Mouse (Mus musculus) hindbrain, embryonic 16.5 days (tissue): Measurements from ENCODE around the gene Tesc. TPM values are rescaled to one million over a fixed set of nuclear protein-coding genes. Genes with fewer than 3 reads are reported as not detected.
A peak's percentile ranks its signal among the peaks of the same experiment; 100 is the strongest.

Experiments
- ATAC-seq: fragments of 200-750 bp; cut with Nextera tagmentation; 2 replicates; pipeline ENCODE4 v1.8.0; 2017; ENCODE audit warnings: moderate TSS enrichment, moderate library complexity
- H3K27ac ChIP-seq: fragments of 300-500 bp; sonication (generic); 2 replicates; pipeline ENCODE4 v1.5.1; 2014; ENCODE audit warnings: low read depth, mild to moderate bottlenecking, control low read depth, low read length, moderate library complexity
- H3K27me3 ChIP-seq: fragments of 300-500 bp; sonication (generic); replicated peaks from 2 replicates; pipeline ENCODE4 v1.6.1; 2014; ENCODE audit warnings: low read length; ENCODE audit not compliant: control insufficient read depth, insufficient read depth
- H3K36me3 ChIP-seq: fragments of 300-500 bp; sonication (generic); 2 replicates; pipeline ENCODE4 v1.6.1; 2014; ENCODE audit warnings: mild to moderate bottlenecking, low read length, moderate library complexity, mixed read lengths; ENCODE audit not compliant: control insufficient read depth, insufficient read depth
- H3K4me1 ChIP-seq: fragments of 300-500 bp; sonication (generic); 2 replicates; pipeline ENCODE4 v1.6.1; 2014; ENCODE audit warnings: low read depth, low read length; ENCODE audit not compliant: control insufficient read depth, insufficient read depth
- H3K4me2 ChIP-seq: fragments of 300-500 bp; sonication (generic); 2 replicates; pipeline ENCODE4 v1.6.1; 2014; ENCODE audit warnings: mild to moderate bottlenecking, low read length, control low read depth, moderate library complexity
- H3K4me3 ChIP-seq: fragments of 300-500 bp; sonication (generic); 2 replicates; pipeline ENCODE4 v1.5.1; 2014; ENCODE audit warnings: mild to moderate bottlenecking, low read length, control low read depth, moderate library complexity
- H3K9ac ChIP-seq: fragments of 300-500 bp; sonication (generic); 2 replicates; pipeline ENCODE4 v1.6.1; 2014; ENCODE audit warnings: low read depth, mild to moderate bottlenecking, control low read depth, low read length, moderate library complexity
- H3K9me3 ChIP-seq: fragments of 300-500 bp; sonication (generic); 2 replicates; pipeline ENCODE4 v1.6.1; 2014; ENCODE audit warnings: mild to moderate bottlenecking, low read length, moderate library complexity; ENCODE audit not compliant: control insufficient read depth
- WGBS: fragments of 180-500 bp; shearing (Covaris S2); extraction: QIAGEN DNeasy Blood & Tissue Kit; methylation state at CpG from one replicate; pipeline ENCODE4 v1.1.7; 2014; 5-methylcytosine and 5-hydroxymethylcytosine counted together
- polyA plus RNA-seq: library from polyadenylated mRNA; unstranded; fragments of >200 nt; fragmentation: Nextera tagmentation; extraction: Ambion mirVana; gene quantifications from 2 replicates; pipeline ENCODE4 v1.2.1, GENCODE M21; 2015

Tesc gene
- polyA plus RNA-seq, 1 experiment from 2014 or later, result 5.4 TPM

- H3K9ac ChIP-seq, result no peak overlapping the region
- no peak overlapping the region for H3K27ac ChIP-seq
- H3K4me3 ChIP-seq, result no peak overlapping the region
- H3K4me1 ChIP-seq, result no peaks in the 10 kb centered on the region
- no peak overlapping the region for H3K4me2 ChIP-seq
- no peaks in the 10 kb centered on the region for H3K9me3 ChIP-seq
- WGBS, result 97% methylated on average over 9 of the region's 9 CpGs
- no peaks in the 10 kb centered on the region for H3K27me3 ChIP-seq
- H3K36me3 ChIP-seq, result no peaks in the 10 kb centered on the region
- ATAC-seq, result no peak
These were observed 17.8 kb downstream of the Tesc start for GRCm38 (mm10) chr5:118045385-118045784.

DNA sequence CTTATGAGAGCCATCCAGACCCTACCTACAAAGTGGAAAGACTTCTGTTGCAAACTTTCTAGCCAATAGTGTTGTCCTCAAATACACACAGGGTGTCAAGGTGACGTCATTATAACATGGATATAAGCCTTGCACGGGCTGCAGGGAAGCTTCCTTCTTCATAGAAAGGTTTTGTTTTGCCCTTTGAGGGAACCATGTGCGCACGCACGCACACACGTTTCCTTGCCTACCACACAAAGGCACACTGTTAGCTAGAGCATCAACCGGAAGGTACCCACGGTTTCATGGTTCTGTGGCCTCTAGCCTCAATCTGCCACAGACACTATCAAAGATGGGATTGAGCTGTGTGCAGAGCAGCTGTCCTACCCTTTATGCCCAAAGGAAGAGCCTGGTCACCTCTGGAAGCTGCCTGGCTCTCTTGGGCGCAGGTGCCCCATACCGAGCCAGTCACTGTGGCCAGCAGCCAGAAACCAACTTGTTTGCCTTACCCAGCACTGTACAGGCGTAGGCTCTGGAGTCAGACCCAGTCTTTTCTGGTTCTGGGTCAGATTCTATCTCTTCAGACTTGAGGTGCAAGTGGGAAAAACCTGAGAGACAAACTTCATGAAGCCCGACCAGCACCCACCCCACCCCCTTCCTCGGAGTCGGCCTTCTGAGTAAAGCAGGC is 19.7 kb downstream of the Tesc start:
- Histone ChIP-seq H3K4me1 (no peaks in the 10 kb centered on the region), H3K9ac (no peak overlapping the region), H3K27ac (no peak overlapping the region), H3K9me3 (no peaks in the 10 kb centered on the region), H3K4me3 (no peak overlapping the region), H3K36me3 (no peaks in the 10 kb centered on the region), H3K4me2 (no peak overlapping the region), H3K27me3 (no peaks in the 10 kb centered on the region)
- WGBS, result 86% methylated on average over 14 of the region's 14 CpGs
- ATAC-seq, result no peak

- ATAC-seq, result no peak
- no peak overlapping the region for H3K9ac ChIP-seq
- no peaks in the 10 kb centered on the region for H3K36me3 ChIP-seq
- H3K9me3 ChIP-seq, result no peaks in the 10 kb centered on the region
- H3K27me3 ChIP-seq, result no peaks in the 10 kb centered on the region
- WGBS, result 91% methylated on average over 4 of the region's 4 CpGs
- H3K27ac ChIP-seq, result no peak overlapping the region
- H3K4me2 ChIP-seq, result no peak overlapping the region
- H3K4me1 ChIP-seq, result no peaks in the 10 kb centered on the region
- no peak overlapping the region for H3K4me3 ChIP-seq
These were observed 20.9 kb downstream of the Tesc start for GRCm38 (mm10) chr5:118048412-118048811.

GRCm38 (mm10) chr5:118048928-118049327 is 21.4 kb downstream of the Tesc start:
- 81% methylated on average over 5 of the region's 5 CpGs for WGBS
- H3K4me3 ChIP-seq, result no peak overlapping the region

GRCm38 (mm10) chr5:118050743-118051142 is 23.2 kb downstream of the Tesc start:
- 77% methylated on average over 4 of the region's 4 CpGs for WGBS
- ATAC-seq, result no peak
- no peaks in the 10 kb centered on the region for H3K36me3 ChIP-seq
- no peak overlapping the region for H3K27ac ChIP-seq
- no peaks in the 10 kb centered on the region for H3K27me3 ChIP-seq
- no peaks in the 10 kb centered on the region for H3K4me1 ChIP-seq
- H3K9me3 ChIP-seq, result no peaks in the 10 kb centered on the region
- no peak overlapping the region for H3K4me3 ChIP-seq
- H3K4me2 ChIP-seq, result no peak overlapping the region
- no peak overlapping the region for H3K9ac ChIP-seq

More at GRCm38 (mm10) chr5:118048928-118049327, 21.4 kb downstream of the Tesc start:
- ATAC-seq, result no peak
- Histone ChIP-seq H3K27me3 (no peaks in the 10 kb centered on the region), H3K4me1 (no peaks in the 10 kb centered on the region), H3K36me3 (no peaks in the 10 kb centered on the region), H3K27ac (no peak overlapping the region), H3K4me2 (no peak overlapping the region), H3K9ac (no peak overlapping the region), H3K9me3 (no peaks in the 10 kb centered on the region)

- H3K36me3 ChIP-seq, result no peaks in the 10 kb centered on the region
- no peak overlapping the region for H3K4me2 ChIP-seq
- H3K9me3 ChIP-seq, result no peaks in the 10 kb centered on the region
- no peaks in the 10 kb centered on the region for H3K27me3 ChIP-seq
- 83% methylated on average over 8 of the region's 8 CpGs for WGBS
- no peak overlapping the region for H3K9ac ChIP-seq
- no peaks in the 10 kb centered on the region; the same call in 1 of the 2 replicates for H3K4me1 ChIP-seq
- H3K4me3 ChIP-seq, result no peak overlapping the region
- no peak overlapping the region for H3K27ac ChIP-seq
- ATAC-seq, result no peak
These were observed 24.6 kb downstream of the Tesc start for GRCm38 (mm10) chr5:118051981-118052662.

DNA sequence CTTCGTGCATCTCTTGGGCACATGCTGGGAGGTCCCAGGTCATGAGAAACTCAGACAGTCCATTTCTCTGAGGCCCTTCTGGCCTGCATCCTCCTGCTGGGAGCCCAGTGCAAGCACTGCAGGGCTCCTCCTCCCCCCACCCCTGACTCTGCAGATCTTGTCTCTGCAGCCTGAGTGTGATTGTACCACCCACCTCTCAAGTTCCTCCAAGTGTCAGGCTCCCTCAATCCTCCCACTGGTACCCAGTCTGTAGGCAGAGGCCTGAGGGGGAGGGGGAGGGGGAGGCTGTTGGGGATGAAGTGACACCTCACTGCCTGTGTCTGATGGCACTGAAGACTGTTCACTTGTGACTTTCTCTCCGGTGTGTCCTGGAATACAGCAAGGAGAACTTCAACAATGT is 25.7 kb downstream of the Tesc start:
- Histone ChIP-seq H3K4me1 (peaks cover 6% of the 10 kb centered on the region), H3K4me3 (no peak overlapping the region), H3K27ac (no peak overlapping the region), H3K4me2 (no peak overlapping the region), H3K9ac (no peak overlapping the region), H3K27me3 (no peaks in the 10 kb centered on the region), H3K9me3 (no peaks in the 10 kb centered on the region), H3K36me3 (no peaks in the 10 kb centered on the region)
- WGBS, result 94% methylated on average over 2 of the region's 2 CpGs
- no peak for ATAC-seq

GRCm38 (mm10) chr5:118057508-118058111 is 30.1 kb downstream of the Tesc start:
- Histone ChIP-seq H3K4me1 (peaks cover 6% of the 10 kb centered on the region), H3K9me3 (no peaks in the 10 kb centered on the region), H3K27ac (no peak overlapping the region), H3K9ac (peak overlapping the region; percentile 18; the same call in 1 of the 2 replicates), H3K36me3 (no peaks in the 10 kb centered on the region), H3K27me3 (no peaks in the 10 kb centered on the region), H3K4me3 (no peak overlapping the region), H3K4me2 (no peak overlapping the region)
- peak; percentile 13; the same call in 1 of the 2 replicates for ATAC-seq
- 51% methylated on average over 8 of the region's 8 CpGs for WGBS

GRCm38 (mm10) chr5:118058858-118059257 is 31.3 kb downstream of the Tesc start:
- H3K9ac ChIP-seq, result no peak overlapping the region
- 87% methylated on average over 10 of the region's 10 CpGs for WGBS
- H3K4me1 ChIP-seq, result peaks cover 17% of the 10 kb centered on the region
- H3K36me3 ChIP-seq, result no peaks in the 10 kb centered on the region
- no peak overlapping the region for H3K4me2 ChIP-seq
- ATAC-seq, result no peak
- no peak overlapping the region for H3K27ac ChIP-seq
- H3K4me3 ChIP-seq, result no peak overlapping the region
- H3K9me3 ChIP-seq, result no peaks in the 10 kb centered on the region
- H3K27me3 ChIP-seq, result no peaks in the 10 kb centered on the region
